Mouse (Mus musculus): ENCODE measurements at regions not wholly inside any gene's neighbourhood (a gene's known extent, or its start where the extent isn't known, plus 50 kb on each side); places are given as distances from the start of the nearest gene placed in this dataset.

- no peak for DNase-seq (ENCODE audit: low spot score in 2 of 2)
Observed at GRCm38 (mm10) chr6:101047195-101047594, 213.8 kb downstream of the Ppp4r2 start.

DNA sequence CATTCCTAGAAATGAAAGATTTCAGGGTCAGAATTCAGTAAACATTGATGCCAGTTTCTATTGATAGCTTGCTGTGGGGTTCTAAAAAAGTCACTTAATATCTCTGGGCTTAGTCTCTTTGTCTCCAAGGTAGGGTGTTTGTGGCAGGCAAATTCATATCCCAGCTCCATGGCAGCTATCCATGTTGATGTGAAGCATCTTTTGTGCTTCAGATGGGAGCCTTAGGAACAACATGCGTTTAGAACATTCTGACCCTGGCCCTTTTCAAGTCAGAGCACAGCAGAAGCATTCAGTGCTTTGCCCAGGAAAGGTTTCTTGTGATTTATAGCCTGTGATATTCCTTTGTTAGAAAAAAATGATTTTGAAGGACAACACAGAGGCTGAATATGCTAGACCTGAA, 215.0 kb downstream of the Ppp4r2 start:
- no peak for DNase-seq (ENCODE audit: low spot score in 2 of 2)

DNA sequence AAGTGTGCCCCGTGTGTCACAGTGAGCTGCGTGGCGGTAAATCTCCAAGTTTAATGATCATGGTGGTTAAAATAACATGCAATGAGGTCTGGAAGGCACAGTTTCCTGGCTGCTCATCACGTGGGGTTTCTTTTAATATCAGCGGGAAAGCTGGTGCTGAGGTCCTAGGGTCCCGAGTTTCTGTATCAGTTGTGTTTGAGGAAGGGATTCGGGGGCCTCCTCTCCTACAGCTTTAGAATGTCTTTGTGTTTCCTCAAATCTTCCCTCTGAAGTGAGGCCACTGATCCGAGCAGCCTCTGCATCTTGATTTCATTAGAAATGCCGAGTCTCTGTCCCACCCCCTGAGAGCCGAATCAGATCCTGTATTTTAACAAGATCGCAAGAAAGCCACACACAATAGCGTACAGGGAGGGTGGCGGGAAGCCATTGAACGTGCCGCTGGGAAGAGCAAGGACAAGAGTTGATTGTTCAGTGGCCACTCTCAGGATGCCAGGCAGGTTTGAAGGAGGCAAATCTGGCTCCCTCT, 215.5 kb downstream of the Ppp4r2 start:
- DNase-seq (ENCODE audit: low spot score in 2 of 2), result no peak

DNA sequence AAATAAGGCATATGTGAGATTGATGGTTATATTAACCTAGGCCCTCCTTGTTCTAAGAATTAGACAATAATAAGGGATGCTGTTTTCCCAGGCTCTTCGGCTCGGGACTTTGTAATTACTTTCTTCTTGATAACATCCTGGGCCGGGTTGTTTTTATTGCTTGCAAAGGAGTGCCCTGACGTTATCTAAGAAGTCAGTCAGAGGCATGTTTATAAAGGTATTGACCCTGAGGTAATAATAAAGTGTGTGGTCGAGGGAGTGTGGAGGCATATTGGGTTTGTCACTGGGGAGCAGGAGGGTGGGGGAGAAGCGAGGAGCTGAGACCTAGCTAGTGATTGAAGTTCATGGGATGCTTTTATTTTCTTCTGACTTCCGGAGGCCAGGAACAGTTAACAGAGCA, 221.5 kb downstream of the Ppp4r2 start:
- no peak for DNase-seq (ENCODE audit: low spot score in 2 of 2)

DNA sequence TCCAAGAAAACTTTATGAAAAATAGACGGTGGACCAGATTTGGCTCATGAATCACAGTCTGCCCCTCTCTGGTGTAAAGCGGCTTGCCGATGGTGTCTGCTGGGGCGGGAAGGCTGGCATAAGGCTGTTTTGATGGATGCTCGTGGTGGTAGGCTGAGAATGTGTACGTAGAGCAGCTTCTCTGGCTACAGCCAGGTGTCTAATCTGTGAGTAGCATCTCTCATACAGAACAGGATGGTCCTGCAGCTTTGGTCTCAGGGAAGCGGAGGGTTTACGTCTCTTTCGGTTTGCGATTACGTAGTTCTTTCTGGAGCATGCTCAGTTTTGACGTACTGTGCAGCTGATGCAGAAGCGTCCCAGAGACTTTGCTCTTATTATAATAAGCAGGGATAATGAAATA, 222.9 kb downstream of the Ppp4r2 start:
- DNase-seq (ENCODE audit: low spot score in 2 of 2), result no peak

GRCm38 (mm10) chr6:101059058-101059457, 225.6 kb downstream of the Ppp4r2 start:
- no peak for DNase-seq (ENCODE audit: low spot score in 2 of 2)

DNA sequence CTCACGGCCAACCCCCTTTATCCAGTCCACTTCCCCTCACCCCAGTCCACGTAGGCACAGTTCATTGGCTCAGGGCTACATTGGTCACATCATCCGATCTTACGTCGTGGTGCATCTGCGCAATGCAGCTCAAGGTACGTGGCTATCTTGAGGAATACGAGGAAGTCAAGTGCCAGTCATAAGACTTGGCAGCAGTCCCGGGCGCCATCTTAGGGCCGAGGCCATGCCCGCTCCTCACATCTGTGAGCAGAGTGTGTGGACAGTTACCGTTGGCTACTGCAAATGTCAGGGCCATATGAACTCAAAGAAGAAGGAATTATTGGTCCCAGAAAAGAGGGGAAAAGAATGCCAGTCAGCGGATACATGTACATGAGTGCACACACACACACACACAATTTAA, 228.8 kb downstream of the Ppp4r2 start:
- no peak for DNase-seq (ENCODE audit: low spot score in 2 of 2)

- no peak for DNase-seq (ENCODE audit: low spot score in 2 of 2)
Observed at GRCm38 (mm10) chr6:101075753-101076516, 242.5 kb downstream of the Ppp4r2 start.

GRCm38 (mm10) chr6:101078294-101078693, 244.9 kb downstream of the Ppp4r2 start:
- no peak for DNase-seq (ENCODE audit: low spot score in 2 of 2)

DNA sequence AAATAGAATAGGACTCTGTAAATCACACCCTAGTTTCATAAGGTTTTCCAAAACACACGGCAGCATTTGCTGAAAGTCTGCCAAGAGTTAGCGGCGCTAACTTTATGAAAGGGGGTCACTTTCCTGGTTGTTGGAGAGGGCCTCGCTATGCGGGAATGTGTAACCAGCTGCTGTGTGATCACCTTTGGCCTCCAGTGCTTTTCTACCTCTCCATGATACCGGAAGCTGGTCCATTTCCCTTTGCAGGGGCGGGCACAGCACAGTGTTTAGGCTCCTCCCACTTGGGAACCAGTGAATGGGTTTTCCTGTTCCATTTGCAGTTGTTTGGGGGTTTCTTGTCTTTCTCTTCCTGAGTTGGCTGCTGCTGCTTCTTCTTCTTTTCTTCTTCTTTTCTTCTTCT, 250.3 kb downstream of the Ppp4r2 start:
- no peak for DNase-seq (ENCODE audit: low spot score in 2 of 2)

- no peak for DNase-seq (ENCODE audit: low spot score in 2 of 2)
Observed at GRCm38 (mm10) chr6:101092179-101092578, 258.8 kb downstream of the Ppp4r2 start.

Measured in layer of hippocampus, postnatal 10 days (tissue).